Mouse (Mus musculus) forebrain, embryonic 13.5 days (tissue): ENCODE measurements around the gene Cbfa2t3. TPM values are rescaled to one million over a fixed set of nuclear protein-coding genes. Genes with fewer than 3 reads are reported as not detected.
A peak's percentile ranks its signal among the peaks of the same experiment; 100 is the strongest.

Source experiments
- ATAC-seq: fragments of 200-750 bp; cut with Nextera tagmentation; 2 replicates; pipeline ENCODE4 v1.8.0; 2017
- H3K27ac ChIP-seq: fragments of 300-500 bp; sonication (generic); 2 replicates; pipeline ENCODE4 v1.5.1; 2015; ENCODE audit warnings: inconsistent platforms, mild to moderate bottlenecking, moderate library complexity
- H3K27me3 ChIP-seq: fragments of 300-500 bp; sonication (generic); 2 replicates; pipeline ENCODE4 v1.6.1; 2015; ENCODE audit warnings: mild to moderate bottlenecking, inconsistent platforms
- H3K36me3 ChIP-seq: fragments of 300-500 bp; sonication (generic); 2 replicates; pipeline ENCODE4 v1.6.1; 2015; ENCODE audit warnings: mild to moderate bottlenecking, inconsistent platforms; ENCODE audit not compliant: poor library complexity, severe bottlenecking
- H3K4me1 ChIP-seq: fragments of 300-500 bp; sonication (generic); 2 replicates; pipeline ENCODE4 v1.6.1; 2015; ENCODE audit warnings: inconsistent platforms
- H3K4me2 ChIP-seq: fragments of 300-500 bp; sonication (generic); 2 replicates; pipeline ENCODE4 v1.6.1; 2015; ENCODE audit warnings: inconsistent platforms, mild to moderate bottlenecking, moderate library complexity
- H3K4me3 ChIP-seq: fragments of 300-500 bp; sonication (generic); 2 replicates; pipeline ENCODE4 v1.5.1; 2015; ENCODE audit warnings: mild to moderate bottlenecking, inconsistent platforms
- H3K9ac ChIP-seq: fragments of 300-500 bp; sonication (generic); 2 replicates; pipeline ENCODE4 v1.6.1; 2015; ENCODE audit warnings: mild to moderate bottlenecking, inconsistent platforms
- H3K9me3 ChIP-seq: fragments of 300-500 bp; sonication (generic); replicated peaks from 2 replicates; pipeline ENCODE4 v1.6.1; 2016; ENCODE audit warnings: inconsistent platforms
- whole genome bisulfite sequencing: fragments of 180-500 bp; shearing (Covaris S2); methylation state at CpG from one replicate; pipeline ENCODE4 v1.1.7; 2015; 5-methylcytosine and 5-hydroxymethylcytosine counted together
- polyA plus RNA-seq: library from polyadenylated mRNA; unstranded; fragments of >200 nt; fragmentation: Nextera tagmentation; extraction: Ambion mirVana; gene quantifications from 2 replicates; pipeline ENCODE4 v1.2.1, GENCODE M21; 2015

The Cbfa2t3 gene
- polyA plus RNA-seq, 1 experiment from 2014 or later, result 13.9 TPM

- no peak for ATAC-seq
- Histone ChIP-seq H3K9ac (no peak overlapping the region), H3K27ac (no peak overlapping the region), H3K36me3 (no peaks in the 10 kb centered on the region), H3K4me2 (peak overlapping the region; percentile 25; the same call in 1 of the 2 replicates), H3K4me3 (no peak overlapping the region), H3K9me3 (no peaks in the 10 kb centered on the region), H3K27me3 (peaks cover 57% of the 10 kb centered on the region), H3K4me1 (peaks cover 83% of the 10 kb centered on the region)
- 15% methylated on average over 11 of the region's 11 CpGs for WGBS
Measured at GRCm38 (mm10) chr8:122670001-122670400, 28.9 kb downstream of the Cbfa2t3 start.

GRCm38 (mm10) chr8:122669370-122669769 lies 29.5 kb downstream of the Cbfa2t3 start:
- Histone ChIP-seq H3K27me3 (peaks cover 52% of the 10 kb centered on the region), H3K4me2 (no peak overlapping the region), H3K4me3 (no peak overlapping the region), H3K9ac (no peak overlapping the region), H3K4me1 (peaks cover 83% of the 10 kb centered on the region), H3K36me3 (no peaks in the 10 kb centered on the region), H3K27ac (no peak overlapping the region), H3K9me3 (no peaks in the 10 kb centered on the region)
- 13% methylated on average over 5 of the region's 5 CpGs for WGBS
- ATAC-seq, result no peak

- no peaks in the 10 kb centered on the region for H3K9me3 ChIP-seq
- H3K36me3 ChIP-seq, result no peaks in the 10 kb centered on the region
- peaks cover 82% of the 10 kb centered on the region for H3K4me1 ChIP-seq
- no peak overlapping the region for H3K27ac ChIP-seq
- peaks cover 43% of the 10 kb centered on the region for H3K27me3 ChIP-seq
- H3K4me3 ChIP-seq, result no peak overlapping the region
- no peak for ATAC-seq
- H3K9ac ChIP-seq, result no peak overlapping the region
- WGBS, result 75% methylated on average over 11 of the region's 11 CpGs
- no peak overlapping the region for H3K4me2 ChIP-seq
Measured at GRCm38 (mm10) chr8:122667854-122668253, 31.1 kb downstream of the Cbfa2t3 start.

GRCm38 (mm10) chr8:122666827-122667226 lies 32.1 kb downstream of the Cbfa2t3 start:
- H3K4me2 ChIP-seq, result peak overlapping the region; percentile 25; the same call in 1 of the 2 replicates
- H3K4me1 ChIP-seq, result peaks cover 83% of the 10 kb centered on the region
- ATAC-seq, result no peak

GRCm38 (mm10) chr8:122666338-122666764 lies 32.6 kb downstream of the Cbfa2t3 start:
- no peak for ATAC-seq

More at GRCm38 (mm10) chr8:122666827-122667226, 32.1 kb downstream of the Cbfa2t3 start:
- no peaks in the 10 kb centered on the region for H3K9me3 ChIP-seq
- WGBS, result 62% methylated on average over 12 of the region's 12 CpGs
- peaks cover 37% of the 10 kb centered on the region for H3K27me3 ChIP-seq
- H3K36me3 ChIP-seq, result no peaks in the 10 kb centered on the region
- H3K9ac ChIP-seq, result peak overlapping the region; percentile 16; the same call in 1 of the 2 replicates
- H3K4me3 ChIP-seq, result no peak overlapping the region
- H3K27ac ChIP-seq, result peak overlapping the region; percentile 59

GRCm38 (mm10) chr8:122665667-122666316 lies 33.1 kb downstream of the Cbfa2t3 start:
- Histone ChIP-seq H3K4me1 (peaks cover 83% of the 10 kb centered on the region), H3K9me3 (no peaks in the 10 kb centered on the region), H3K4me3 (no peak overlapping the region), H3K36me3 (no peaks in the 10 kb centered on the region), H3K4me2 (peak overlapping the region; percentile 33; the same call in 1 of the 2 replicates), H3K27ac (peak overlapping the region; percentile 79), H3K27me3 (peaks cover 26% of the 10 kb centered on the region), H3K9ac (no peak overlapping the region)
- peak; percentile 79 for ATAC-seq
- WGBS, result 55% methylated on average over 12 of the region's 14 CpGs

More at GRCm38 (mm10) chr8:122666338-122666764, 32.6 kb downstream of the Cbfa2t3 start:
- 72% methylated on average over 9 of the region's 9 CpGs for WGBS
- Histone ChIP-seq H3K27me3 (peaks cover 32% of the 10 kb centered on the region), H3K4me3 (no peak overlapping the region), H3K36me3 (no peaks in the 10 kb centered on the region), H3K4me1 (peaks cover 83% of the 10 kb centered on the region), H3K27ac (peak overlapping the region; percentile 59), H3K9ac (peak overlapping the region; percentile 16; the same call in 1 of the 2 replicates), H3K4me2 (peak overlapping the region; percentile 25; the same call in 1 of the 2 replicates), H3K9me3 (no peaks in the 10 kb centered on the region)

GRCm38 (mm10) chr8:122665221-122665620 lies 33.7 kb downstream of the Cbfa2t3 start:
- peak; percentile 57 for ATAC-seq
- Histone ChIP-seq H3K9ac (no peak overlapping the region), H3K4me3 (no peak overlapping the region), H3K36me3 (no peaks in the 10 kb centered on the region), H3K27ac (peak overlapping the region; percentile 79), H3K4me2 (peak overlapping the region; percentile 33; the same call in 1 of the 2 replicates), H3K27me3 (peaks cover 20% of the 10 kb centered on the region; the same call in 1 of the 2 replicates), H3K4me1 (peaks cover 80% of the 10 kb centered on the region), H3K9me3 (no peaks in the 10 kb centered on the region; the same call in 1 of the 2 replicates)
- 40% methylated on average over 8 of the region's 8 CpGs for WGBS

GRCm38 (mm10) chr8:122663670-122664069 lies 35.2 kb downstream of the Cbfa2t3 start:
- no peaks in the 10 kb centered on the region for H3K36me3 ChIP-seq
- WGBS, result 81% methylated on average over 5 of the region's 5 CpGs
- H3K27ac ChIP-seq, result no peak overlapping the region
- no peak overlapping the region for H3K9ac ChIP-seq
- no peak overlapping the region for H3K4me2 ChIP-seq
- H3K27me3 ChIP-seq, result peaks cover 10% of the 10 kb centered on the region; the same call in 1 of the 2 replicates
- peaks cover 71% of the 10 kb centered on the region for H3K4me1 ChIP-seq
- no peak overlapping the region for H3K4me3 ChIP-seq
- no peak for ATAC-seq
- H3K9me3 ChIP-seq, result no peaks in the 10 kb centered on the region; the same call in 1 of the 2 replicates

- ATAC-seq, result no peak
Measured at GRCm38 (mm10) chr8:122663106-122663505, 35.8 kb downstream of the Cbfa2t3 start.

GRCm38 (mm10) chr8:122661894-122662293 lies 37.0 kb downstream of the Cbfa2t3 start:
- peaks cover 58% of the 10 kb centered on the region for H3K4me1 ChIP-seq
- H3K4me2 ChIP-seq, result no peak overlapping the region
- H3K4me3 ChIP-seq, result no peak overlapping the region
- H3K36me3 ChIP-seq, result no peaks in the 10 kb centered on the region
- 85% methylated on average over 2 of the region's 2 CpGs for WGBS
- H3K27ac ChIP-seq, result no peak overlapping the region
- no peak for ATAC-seq
- no peaks in the 10 kb centered on the region; the same call in 1 of the 2 replicates for H3K9me3 ChIP-seq
- peaks cover 10% of the 10 kb centered on the region; the same call in 1 of the 2 replicates for H3K27me3 ChIP-seq
- no peak overlapping the region for H3K9ac ChIP-seq

More at GRCm38 (mm10) chr8:122663106-122663505, 35.8 kb downstream of the Cbfa2t3 start:
- Histone ChIP-seq H3K4me2 (no peak overlapping the region), H3K9me3 (no peaks in the 10 kb centered on the region; the same call in 1 of the 2 replicates), H3K27ac (no peak overlapping the region), H3K4me3 (no peak overlapping the region), H3K27me3 (peaks cover 10% of the 10 kb centered on the region; the same call in 1 of the 2 replicates), H3K4me1 (peaks cover 70% of the 10 kb centered on the region), H3K9ac (no peak overlapping the region), H3K36me3 (no peaks in the 10 kb centered on the region)
- 73% methylated on average over 3 of the region's 3 CpGs for WGBS

- ATAC-seq, result no peak
- H3K4me3 ChIP-seq, result no peak overlapping the region
- H3K36me3 ChIP-seq, result no peaks in the 10 kb centered on the region
- H3K4me1 ChIP-seq, result peaks cover 51% of the 10 kb centered on the region
- peaks cover 10% of the 10 kb centered on the region; the same call in 1 of the 2 replicates for H3K27me3 ChIP-seq
- H3K9me3 ChIP-seq, result no peaks in the 10 kb centered on the region; the same call in 1 of the 2 replicates
- peak overlapping the region; percentile 31; the same call in 1 of the 2 replicates for H3K27ac ChIP-seq
- H3K4me2 ChIP-seq, result no peak overlapping the region; the same call in 1 of the 2 replicates
- WGBS, result 41% methylated on average over 7 of the region's 7 CpGs
- no peak overlapping the region for H3K9ac ChIP-seq
Measured at GRCm38 (mm10) chr8:122661138-122661537, 37.8 kb downstream of the Cbfa2t3 start.

GRCm38 (mm10) chr8:122660022-122660421 lies 38.9 kb downstream of the Cbfa2t3 start:
- H3K27me3 ChIP-seq, result peaks cover 10% of the 10 kb centered on the region; the same call in 1 of the 2 replicates
- H3K27ac ChIP-seq, result no peak overlapping the region
- ATAC-seq, result no peak
- 79% methylated on average over 2 of the region's 2 CpGs for WGBS
- H3K9ac ChIP-seq, result no peak overlapping the region
- H3K9me3 ChIP-seq, result no peaks in the 10 kb centered on the region; the same call in 1 of the 2 replicates
- no peak overlapping the region for H3K4me3 ChIP-seq
- H3K4me1 ChIP-seq, result peaks cover 39% of the 10 kb centered on the region
- H3K4me2 ChIP-seq, result no peak overlapping the region
- no peaks in the 10 kb centered on the region for H3K36me3 ChIP-seq
